Mouse (Mus musculus) cerebellum, adult 2 months (tissue): ENCODE data around the gene Otud7a. TPM values are rescaled to one million over a fixed set of nuclear protein-coding genes. Genes with fewer than 3 reads are reported as not detected.

Experiments used
- DNase-seq, 2 experiments: peaks; one replicate each; pipeline ENCODE4 v3.0.0; 2021
- H3K27ac ChIP-seq: fragments of 200-500 bp; 2 replicates; pipeline ENCODE4 v1.5.1; 2012; ENCODE audit warnings: low read length, control low read depth, inconsistent platforms; ENCODE audit not compliant: insufficient read depth
- H3K27me3 ChIP-seq: fragments of 200-500 bp; 2 replicates; pipeline ENCODE4 v1.6.1; 2012; ENCODE audit warnings: inconsistent platforms, mild to moderate bottlenecking, low read length, moderate library complexity; ENCODE audit not compliant: control insufficient read depth, insufficient read depth
- H3K4me1 ChIP-seq: fragments of 200-500 bp; 2 replicates; pipeline ENCODE4 v1.6.1; 2011; ENCODE audit warnings: low read length; ENCODE audit not compliant: control insufficient read depth, insufficient read depth
- H3K4me3 ChIP-seq: fragments of 200-500 bp; replicated peaks from 2 replicates; pipeline ENCODE3; 2011; ENCODE audit warnings: mild to moderate bottlenecking, low read depth, low read length, control low read depth; ENCODE audit not compliant: insufficient read depth
- CTCF ChIP-seq: fragments of 200-500 bp; IDR thresholded peaks from 2 replicates; pipeline ENCODE4 v1.5.1; 2011; ENCODE audit warnings: low read depth, mild to moderate bottlenecking, control low read depth, low read length, moderate library complexity, borderline replicate concordance; ENCODE audit not compliant: insufficient read depth
- POLR2A ChIP-seq: fragments of 200-500 bp; IDR thresholded peaks from 2 replicates; pipeline ENCODE4 v1.6.1; 2011; ENCODE audit warnings: low read length, control low read depth, borderline replicate concordance; ENCODE audit not compliant: insufficient read depth
- WGBS: fragments of 180-500 bp; shearing (Covaris S2); methylation state at CpG from one replicate; pipeline ENCODE4 v1.1.7; 2018; 5-methylcytosine and 5-hydroxymethylcytosine counted together
- polyA plus RNA-seq: library from polyadenylated mRNA; depleted of rRNA; stranded (reverse); fragments of >200 nt; gene quantifications from 2 replicates; pipeline ENCODE4 v1.2.3, GENCODE M21; 2012

The Otud7a gene
- polyA plus RNA-seq, 1 experiment = 63.6 TPM

- H3K4me1 ChIP-seq = no peaks in the 10 kb centered on the region
- no peak overlapping the region for H3K4me3 ChIP-seq
- no peaks in the 10 kb centered on the region for H3K27me3 ChIP-seq
- TF ChIP-seq CTCF = no peak
- no peak for TF ChIP-seq POLR2A
- no peak for DNase-seq
- 76% methylated on average over 5 of the region's 5 CpGs for WGBS
- H3K27ac ChIP-seq = no peak overlapping the region
Observed at GRCm38 (mm10) chr7:63620776-63621340, 176.3 kb downstream of the Otud7a start.

- WGBS = 29% methylated on average over 3 of the region's 3 CpGs
- Histone ChIP-seq H3K27me3 (no peaks in the 10 kb centered on the region), H3K4me1 (peaks cover 4% of the 10 kb centered on the region; the same call in 1 of the 2 replicates), H3K4me3 (no peak overlapping the region), H3K27ac (no peak overlapping the region)
- TF ChIP-seq CTCF = no peak
- no peak for TF ChIP-seq POLR2A
- DNase-seq = peak in 1 of 2 experiments; percentile 57
Observed at GRCm38 (mm10) chr7:63637651-63638050, 193.1 kb downstream of the Otud7a start.

- Histone ChIP-seq H3K4me3 (no peak overlapping the region), H3K27ac (no peak overlapping the region), H3K4me1 (no peaks in the 10 kb centered on the region), H3K27me3 (no peaks in the 10 kb centered on the region)
- no peak for DNase-seq
- WGBS = 98% methylated on average over 1 of the region's 1 CpGs
- TF ChIP-seq POLR2A = no peak
- no peak for TF ChIP-seq CTCF
Observed at GRCm38 (mm10) chr7:63644002-63644401, 199.5 kb downstream of the Otud7a start.

- Histone ChIP-seq H3K27ac (no peak overlapping the region), H3K4me3 (no peak overlapping the region), H3K27me3 (no peaks in the 10 kb centered on the region), H3K4me1 (peaks cover 4% of the 10 kb centered on the region; the same call in 1 of the 2 replicates)
- 10% methylated on average over 1 of the region's 1 CpGs for WGBS
- no peak for TF ChIP-seq CTCF
- no peak for TF ChIP-seq POLR2A
- peak in 1 of 2 experiments; percentile 63 for DNase-seq
Observed at GRCm38 (mm10) chr7:63647136-63647535, 202.6 kb downstream of the Otud7a start.

GRCm38 (mm10) chr7:63660261-63660660 is 215.7 kb downstream of the Otud7a start:
- Histone ChIP-seq H3K4me1 (peaks cover 4% of the 10 kb centered on the region), H3K4me3 (no peak overlapping the region), H3K27me3 (no peaks in the 10 kb centered on the region), H3K27ac (no peak overlapping the region)
- WGBS = 35% methylated on average over 1 of the region's 1 CpGs
- no peak for DNase-seq
- TF ChIP-seq POLR2A = no peak
- TF ChIP-seq CTCF = no peak

GRCm38 (mm10) chr7:63662757-63663156 is 218.2 kb downstream of the Otud7a start:
- H3K27me3 ChIP-seq = no peaks in the 10 kb centered on the region
- 89% methylated on average over 3 of the region's 3 CpGs for WGBS
- DNase-seq = no peak
- TF ChIP-seq POLR2A (no peak), CTCF (no peak)
- no peak overlapping the region for H3K4me3 ChIP-seq
- no peak overlapping the region for H3K27ac ChIP-seq
- peaks cover 4% of the 10 kb centered on the region for H3K4me1 ChIP-seq

- TF ChIP-seq CTCF (no peak), POLR2A (no peak)
- Histone ChIP-seq H3K27me3 (no peaks in the 10 kb centered on the region), H3K27ac (no peak overlapping the region), H3K4me3 (no peak overlapping the region), H3K4me1 (no peaks in the 10 kb centered on the region)
- DNase-seq = peak; percentile 39 to 73
- WGBS = 12% methylated on average over 3 of the region's 3 CpGs
Observed at GRCm38 (mm10) chr7:63665496-63665895, 220.9 kb downstream of the Otud7a start.

GRCm38 (mm10) chr7:63667986-63668741 is 223.6 kb downstream of the Otud7a start:
- Histone ChIP-seq H3K4me1 (peaks cover 6% of the 10 kb centered on the region; the same call in 1 of the 2 replicates), H3K27me3 (no peaks in the 10 kb centered on the region), H3K27ac (no peak overlapping the region), H3K4me3 (no peak overlapping the region)
- no peak for DNase-seq
- WGBS = 52% methylated on average over 15 of the region's 15 CpGs
- TF ChIP-seq POLR2A = no peak
- TF ChIP-seq CTCF = no peak
